Mouse (Mus musculus) lung, postnatal 36 days (tissue): Measurements from ENCODE around the gene Fam219b.

ENCODE experiments used
- DNase-seq: peaks from one replicate; pipeline ENCODE4 v3.0.0; 2022; ENCODE audit warnings: mixed read lengths

The Fam219b gene

DNA sequence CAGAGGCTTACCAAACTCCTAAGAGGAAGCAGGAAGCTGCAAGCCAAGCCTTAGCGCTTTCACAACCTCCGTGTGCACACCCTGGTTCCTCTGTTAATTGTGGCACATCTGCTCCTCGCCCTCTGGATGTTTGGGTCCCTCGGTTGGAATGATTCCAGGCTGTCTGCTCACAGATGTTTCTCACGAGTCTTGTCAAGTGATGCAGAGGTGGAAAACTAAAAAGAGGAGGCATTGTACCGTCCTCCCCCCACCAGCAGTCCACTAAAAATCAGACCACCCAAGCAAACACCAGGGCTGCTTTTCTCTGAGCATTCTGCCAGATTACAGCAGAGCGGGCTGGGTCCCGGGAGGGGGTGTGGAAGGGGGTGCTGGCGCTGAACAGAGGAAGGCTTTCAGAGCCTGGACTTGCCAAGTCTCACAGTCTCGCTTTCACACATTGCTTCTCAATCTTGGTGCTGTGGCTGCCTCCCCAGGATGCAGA is 28.5 kb downstream of the Fam219b start:
- DNase-seq: peak; percentile 66

DNA sequence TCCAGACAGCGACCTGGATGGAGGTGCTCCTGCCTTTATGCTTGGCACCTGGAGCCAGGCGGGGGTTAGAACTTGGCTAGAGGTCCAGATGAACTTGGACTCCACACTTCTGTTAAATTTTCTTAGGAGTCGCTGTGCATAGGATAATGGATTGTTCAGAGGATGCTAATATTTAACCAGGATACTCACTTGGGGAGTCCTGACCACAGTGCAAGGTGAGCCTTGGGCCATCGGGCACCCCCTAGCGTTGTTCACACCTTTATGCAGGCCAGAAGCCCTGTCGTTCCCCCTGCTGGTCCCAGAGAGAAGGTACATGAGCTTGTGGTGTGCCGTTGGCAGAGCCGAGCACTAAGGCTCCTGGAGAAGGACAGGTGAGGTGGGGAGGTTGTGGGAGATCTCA is 29.5 kb downstream of the Fam219b start:
- no peak for DNase-seq

DNA sequence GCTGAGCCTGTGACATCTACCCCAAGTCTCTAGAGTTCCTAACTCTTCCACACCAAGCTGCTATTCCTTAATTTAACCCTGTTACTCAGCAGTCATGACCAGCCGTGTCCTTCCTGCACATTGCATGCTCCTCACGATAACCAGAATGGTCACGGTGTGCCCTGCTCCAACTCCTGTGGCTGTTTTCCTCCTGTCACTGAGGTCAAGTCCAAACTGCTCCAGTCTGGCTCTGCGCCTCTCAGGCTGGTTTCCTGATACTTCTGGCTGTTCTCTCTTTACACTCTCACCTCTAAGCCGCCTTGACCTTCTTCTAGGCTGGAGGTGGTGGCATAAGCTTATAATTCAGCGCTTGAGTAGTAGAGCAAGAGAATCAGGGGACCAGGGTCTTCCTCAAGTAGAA is 31.2 kb downstream of the Fam219b start:
- DNase-seq: no peak

DNA sequence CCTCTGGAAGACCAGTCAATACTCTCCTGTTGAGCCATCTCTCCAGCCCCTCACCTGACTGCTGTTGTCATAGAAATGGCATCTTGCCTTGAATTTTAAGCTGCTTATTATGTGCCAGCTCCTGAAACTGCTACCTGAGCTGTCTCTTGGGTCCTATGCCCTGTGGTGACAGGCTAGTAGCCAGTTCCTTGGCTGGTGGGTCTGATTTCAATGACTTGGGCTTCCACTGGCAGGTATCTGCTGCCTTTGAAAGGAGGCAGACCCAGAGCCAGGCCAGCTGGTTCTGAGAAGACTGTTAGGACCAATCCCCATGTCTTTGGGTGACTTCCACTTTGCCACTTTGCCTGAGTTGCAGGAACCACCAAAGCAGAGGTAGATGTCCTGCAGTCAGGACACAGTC is 37.1 kb downstream of the Fam219b start:
- DNase-seq: no peak

DNA sequence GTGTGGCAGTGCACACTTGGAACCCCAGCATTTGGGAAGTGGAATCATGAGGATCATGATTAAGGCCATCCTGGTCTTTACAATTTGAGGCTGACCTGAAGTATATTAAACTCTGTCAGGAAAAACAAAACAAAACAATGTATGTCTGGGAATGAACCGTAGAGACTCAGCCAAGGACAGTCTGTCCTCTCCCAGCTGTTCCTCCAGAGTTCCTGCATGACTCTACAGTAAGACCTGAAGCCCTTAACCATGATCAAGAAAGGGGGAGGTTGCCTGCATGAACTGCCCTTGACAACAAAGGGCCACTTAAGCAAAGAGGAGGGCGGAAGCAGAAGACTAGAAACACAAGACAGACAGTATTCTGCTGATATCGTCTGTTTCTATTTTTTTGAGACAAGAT is 38.2 kb downstream of the Fam219b start:
- no peak for DNase-seq

DNA sequence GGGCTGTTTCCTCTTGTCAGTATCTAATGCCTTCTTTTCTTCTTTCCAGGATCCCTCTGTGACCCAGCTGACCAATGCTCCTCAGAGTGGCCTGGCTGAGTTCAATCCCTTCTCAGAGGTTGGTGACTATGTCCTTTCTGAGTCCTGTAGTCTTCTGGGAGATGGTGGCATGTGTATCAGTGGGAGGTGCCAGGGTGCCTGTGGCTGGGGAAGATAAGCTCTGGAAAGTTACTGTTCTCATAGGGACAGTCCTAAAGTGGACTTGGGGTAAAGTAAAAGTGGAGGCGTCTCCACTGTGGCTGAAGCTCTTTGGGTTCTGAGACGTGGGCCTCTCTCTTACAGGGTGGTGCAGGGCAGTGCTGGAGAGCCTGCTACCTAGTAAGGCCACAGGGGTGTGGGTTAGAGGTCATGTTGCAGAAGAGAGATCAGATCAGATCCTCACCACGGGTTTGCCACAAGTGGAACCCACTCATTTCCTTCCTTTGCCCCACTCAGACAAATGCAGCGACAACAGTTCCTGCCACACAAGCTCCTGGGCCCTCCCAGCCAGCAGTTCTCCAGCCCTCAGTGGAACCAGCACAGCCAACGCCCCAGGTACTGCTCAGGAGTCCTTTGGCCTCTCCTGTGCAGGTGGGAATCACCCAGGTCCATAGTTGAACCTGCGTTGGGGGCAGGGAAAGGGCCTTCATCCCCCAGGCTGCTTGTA is 40.0 kb downstream of the Fam219b start:
- DNase-seq: peak; percentile 53

DNA sequence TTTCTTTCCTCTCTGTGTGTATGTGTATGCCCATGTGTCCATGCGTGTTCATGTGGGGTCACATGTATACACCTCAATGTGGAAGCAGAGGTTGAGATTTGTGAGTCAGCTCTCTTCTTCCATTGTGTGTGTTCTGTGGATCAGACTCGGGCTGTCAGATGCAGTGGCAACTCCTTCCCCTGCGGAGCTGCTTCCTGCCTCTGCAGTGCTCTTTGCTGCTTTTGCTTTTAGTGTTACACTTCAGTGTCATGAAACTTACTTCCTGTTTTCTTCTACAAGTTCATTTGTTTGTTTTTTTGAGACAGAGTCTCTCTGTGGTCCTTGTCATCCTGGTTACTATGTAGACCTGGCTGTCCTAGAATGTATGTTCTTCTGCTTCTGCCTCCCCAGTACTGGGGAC is 47.7 kb downstream of the Fam219b start:
- DNase-seq: no peak

DNA sequence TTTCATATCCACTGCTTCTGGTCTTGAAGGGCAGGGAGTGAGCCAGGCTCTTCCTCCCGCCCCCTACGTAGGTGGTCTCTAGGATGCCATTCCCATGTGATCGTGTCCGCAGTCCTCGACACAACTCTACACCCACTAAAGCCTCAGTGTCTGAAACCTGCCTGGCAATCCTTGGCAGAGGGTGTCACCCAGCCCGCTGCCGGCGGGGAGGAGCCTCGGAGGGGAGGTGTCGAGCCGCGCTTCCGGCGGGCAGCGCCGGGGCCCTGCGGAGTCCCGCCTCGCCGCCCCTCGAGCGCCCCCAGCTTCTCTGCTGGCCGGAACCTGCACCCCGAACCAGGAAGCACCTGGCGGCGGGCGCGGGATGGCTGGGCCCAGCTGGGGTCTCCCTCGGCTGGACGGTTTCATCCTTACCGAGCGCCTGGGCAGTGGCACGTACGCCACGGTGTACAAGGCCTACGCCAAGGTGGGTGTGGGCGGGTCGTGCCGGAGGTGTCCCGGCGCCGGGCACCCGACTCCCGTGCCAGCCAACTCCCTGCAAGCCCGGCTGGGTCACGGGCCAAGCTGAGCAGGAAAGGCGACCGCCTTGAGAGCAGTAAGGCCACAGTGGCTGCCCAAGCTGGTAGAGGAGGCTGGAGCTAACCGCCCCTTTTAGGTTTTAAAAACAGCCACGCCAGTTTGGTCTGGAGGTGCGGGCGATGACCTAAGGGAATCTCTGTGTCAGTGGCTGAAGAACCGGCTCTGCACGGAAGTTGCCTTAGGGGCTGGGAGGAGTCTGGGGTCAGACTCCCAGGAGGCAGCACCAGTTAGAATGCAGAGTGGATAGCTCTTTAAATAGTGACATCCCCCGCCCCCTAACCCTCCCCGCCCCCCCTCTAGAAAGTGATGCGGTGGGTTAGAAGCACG is 52.1 kb downstream of the Fam219b start, which contains the start of gene Ulk3:
Ulk3 (plus strand) TSS at position 229 of the 903 bp plus-strand sequence.
- peak; percentile 86 for DNase-seq

DNA sequence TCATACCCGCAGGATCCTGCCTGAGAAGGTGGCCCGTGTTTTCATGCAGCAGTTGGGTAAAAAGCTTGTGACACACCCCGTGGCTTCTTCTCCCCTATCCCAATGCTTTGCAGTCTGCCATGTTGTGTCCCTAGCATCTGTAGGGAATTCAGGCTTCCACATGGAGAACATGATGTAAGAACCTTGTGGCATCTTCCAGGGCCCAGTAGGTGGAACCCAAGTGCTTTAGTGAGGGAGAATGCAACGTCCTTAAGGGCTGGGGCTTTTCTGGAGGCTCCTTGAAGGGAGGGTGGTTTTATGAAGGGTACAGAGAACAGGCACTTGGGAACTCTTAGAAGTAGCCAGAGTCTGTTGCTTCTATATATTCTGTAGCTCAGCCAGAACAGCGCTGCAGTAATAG is 53.4 kb downstream of the Fam219b start:
- no peak for DNase-seq
